Mouse (Mus musculus) testis, adult 2 months (tissue): ENCODE results near the gene Tinag.

Source experiments
- CTCF ChIP-seq: fragments of 200-500 bp; IDR thresholded peaks from 2 replicates; pipeline ENCODE4 v1.5.1; 2012; ENCODE audit warnings: low read depth, mild to moderate bottlenecking, inconsistent platforms, low read length, moderate library complexity; ENCODE audit not compliant: control insufficient read depth, insufficient read depth, insufficient replicate concordance
- POLR2A ChIP-seq: fragments of 200-500 bp; IDR thresholded peaks from 2 replicates; pipeline ENCODE4 v1.6.1; 2012; ENCODE audit warnings: low read depth, mild to moderate bottlenecking, inconsistent platforms, low read length, moderate library complexity; ENCODE audit not compliant: control insufficient read depth

DNA sequence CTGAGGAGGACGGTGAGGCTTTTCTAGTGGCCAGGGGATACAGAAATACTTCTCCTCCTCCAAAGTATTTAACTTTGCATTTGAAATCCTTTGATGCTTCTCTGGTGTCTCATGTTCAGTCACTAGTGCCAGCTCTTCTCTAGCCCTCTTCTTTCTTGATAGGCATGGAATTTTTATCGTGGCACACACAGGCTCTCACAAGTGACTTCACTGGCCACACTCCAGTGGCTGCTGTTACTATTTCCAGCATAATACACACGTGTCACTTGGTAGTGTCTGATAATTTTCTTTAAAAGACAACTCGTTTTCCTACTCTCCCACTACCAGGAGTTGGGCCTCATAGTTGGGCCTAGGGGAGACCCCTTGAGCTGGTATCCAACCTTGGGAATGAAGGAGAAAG lies 26.7 kb downstream of the Tinag start:
- no peak for TF ChIP-seq CTCF
- TF ChIP-seq POLR2A = no peak
